Mouse (Mus musculus) olfactory bulb, adult 2 months (tissue): ENCODE measurements at regions not wholly inside any gene's neighbourhood (a gene's known extent, or its start where the extent isn't known, plus 50 kb on each side); places are given as distances from the start of the nearest gene placed in this dataset.

ENCODE experiments used
- CTCF ChIP-seq: fragments of 200-500 bp; IDR thresholded peaks from 2 replicates; pipeline ENCODE4 v1.5.1; 2012; ENCODE audit warnings: low read depth, mild to moderate bottlenecking, low read length, moderate library complexity; ENCODE audit not compliant: insufficient read depth
- POLR2A ChIP-seq: fragments of 200-500 bp; IDR thresholded peaks from 2 replicates; pipeline ENCODE4 v1.6.1; 2012; ENCODE audit warnings: mild to moderate bottlenecking, low read depth, low read length, moderate library complexity; ENCODE audit not compliant: insufficient read depth

DNA sequence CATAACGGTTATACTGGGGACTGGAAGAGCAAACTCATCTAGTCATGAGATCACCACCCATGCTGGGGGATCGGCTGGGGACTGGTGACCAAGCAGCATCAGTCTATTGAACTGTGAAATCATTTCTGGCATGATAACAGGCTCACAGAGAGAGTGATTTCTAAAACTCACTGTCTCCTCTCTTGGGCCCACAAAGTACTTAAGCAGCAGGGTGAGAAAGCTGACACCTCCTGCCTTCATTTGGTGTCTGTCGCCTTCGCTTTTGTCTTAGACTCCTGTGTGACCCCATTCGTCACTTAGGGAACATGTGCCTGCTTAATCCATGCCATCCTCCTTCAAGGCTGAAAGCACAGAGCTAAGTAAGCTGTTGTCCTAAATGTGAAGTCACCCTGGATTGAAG lies 154.3 kb upstream of the Mylip start:
- TF ChIP-seq POLR2A, result no peak
- TF ChIP-seq CTCF, result no peak
